Mouse (Mus musculus): ENCODE measurements at regions not wholly inside any gene's neighbourhood (a gene's known extent, or its start where the extent isn't known, plus 50 kb on each side); places are given as distances from the start of the nearest gene placed in this dataset.

- TF ChIP-seq CTCF (IDR thresholded peaks at IDR 0.05 in 2 of 3, conservative IDR thresholded peaks at IDR 0.05 in 1 of 3; ENCODE audit: control insufficient read depth in 1 of 3, insufficient read depth in 1 of 3, low read depth in 2 of 3, low read length in 3 of 3, poor library complexity in 1 of 3, severe bottlenecking in 1 of 3), result no peak
- TF ChIP-seq HCFC1 (IDR thresholded peaks at IDR 0.05; ENCODE audit: low read depth, low read length), result no peak
- TF ChIP-seq SIN3A (IDR thresholded peaks at IDR 0.05; ENCODE audit: low read length), result no peak
- TF ChIP-seq E2F4 (IDR thresholded peaks at IDR 0.05; ENCODE audit: borderline replicate concordance, low read depth, low read length), result no peak
- no peak for TF ChIP-seq ZMIZ1 (IDR thresholded peaks at IDR 0.05; ENCODE audit: low read depth, low read length)
- no peak for TF ChIP-seq POLR2A (IDR thresholded peaks at IDR 0.05; ENCODE audit: control insufficient read depth in 1 of 2, insufficient read depth in 1 of 2, low read depth in 1 of 2, low read length in 2 of 2, poor library complexity in 1 of 2)
- no peak for TF ChIP-seq ETS1 (IDR thresholded peaks at IDR 0.05; ENCODE audit: low read depth, low read length)
- TF ChIP-seq NRF1 (IDR thresholded peaks at IDR 0.05; ENCODE audit: insufficient read depth, low read depth, low read length, poor library complexity, severe bottlenecking), result no peak
- TF ChIP-seq POLR2AphosphoS5 (IDR thresholded peaks at IDR 0.05; ENCODE audit: borderline replicate concordance, low read depth, low read length), result no peak
- no peak for TF ChIP-seq EP300 (IDR thresholded peaks at IDR 0.05; ENCODE audit: low read depth in 1 of 2, low read length in 2 of 2)
- no peak for TF ChIP-seq ZC3H11A (IDR thresholded peaks at IDR 0.05; ENCODE audit: low read depth, low read length)
- no peak for TF ChIP-seq NELFE (IDR thresholded peaks at IDR 0.05; ENCODE audit: low read depth, low read length)
- no peak for TF ChIP-seq JUND (IDR thresholded peaks at IDR 0.05; ENCODE audit: low read depth, low read length)
These were observed 49.9 kb upstream of the Arhgap5 start for GRCm38 (mm10) chr12:52453890-52454289.
